Mouse (Mus musculus): ENCODE results near the gene Sash3. TPM values are rescaled to one million over a fixed set of nuclear protein-coding genes. Genes with fewer than 3 reads are reported as not detected.
A peak's percentile ranks its signal among the peaks of the same experiment; 100 is the strongest.

Sash3 gene
- polyA plus RNA-seq, 1 experiment from 2014 or later = 0.67 TPM

GRCm38 (mm10) chrX:48109316-48109655, 37.0 kb upstream of the Sash3 start:
- WGBS = 88% methylated on average over 3 of the region's 3 CpGs
- Histone ChIP-seq H3K4me1 (replicated peaks; ENCODE audit: control insufficient read depth, insufficient read depth, low read length) (no peaks in the 10 kb centered on the region), H3K4me2 (ENCODE audit: low read depth, low read length, severe bottlenecking) (no peak overlapping the region), H3K36me3 (ENCODE audit: control insufficient read depth, insufficient read depth, low read length) (no peaks in the 10 kb centered on the region), H3K27ac (ENCODE audit: low read depth, low read length) (no peak overlapping the region), H3K9ac (ENCODE audit: low read length) (no peak overlapping the region), H3K9me3 (ENCODE audit: control insufficient read depth, low read length) (no peaks in the 10 kb centered on the region), H3K4me3 (ENCODE audit: low read depth, low read length) (no peak overlapping the region), H3K27me3 (ENCODE audit: control insufficient read depth, insufficient read depth, low read length) (no peaks in the 10 kb centered on the region)
- DNase-seq (ENCODE audit: low spot score) (no peak), ATAC-seq (replicated peaks; ENCODE audit: low FRiP score) (no peak)

- no peak overlapping the region for H3K9ac ChIP-seq (ENCODE audit: low read length)
- no peaks in the 10 kb centered on the region for H3K27me3 ChIP-seq (ENCODE audit: control insufficient read depth, insufficient read depth, low read length)
- no peak overlapping the region for H3K27ac ChIP-seq (ENCODE audit: low read depth, low read length)
- H3K4me1 ChIP-seq (replicated peaks; ENCODE audit: control insufficient read depth, insufficient read depth, low read length) = no peaks in the 10 kb centered on the region
- no peak overlapping the region for H3K4me3 ChIP-seq (ENCODE audit: low read depth, low read length)
- DNase-seq (ENCODE audit: low spot score) = no peak
- H3K36me3 ChIP-seq (ENCODE audit: control insufficient read depth, insufficient read depth, low read length) = no peaks in the 10 kb centered on the region
- no peaks in the 10 kb centered on the region for H3K9me3 ChIP-seq (ENCODE audit: control insufficient read depth, low read length)
- no peak for ATAC-seq (replicated peaks; ENCODE audit: low FRiP score)
- H3K4me2 ChIP-seq (ENCODE audit: low read depth, low read length, severe bottlenecking) = no peak overlapping the region
These were observed 26.9 kb upstream of the Sash3 start for GRCm38 (mm10) chrX:48119294-48119693.

GRCm38 (mm10) chrX:48124132-48125071, 21.8 kb upstream of the Sash3 start:
- no peaks in the 10 kb centered on the region for H3K27me3 ChIP-seq (ENCODE audit: control insufficient read depth, insufficient read depth, low read length)
- H3K36me3 ChIP-seq (ENCODE audit: control insufficient read depth, insufficient read depth, low read length) = no peaks in the 10 kb centered on the region
- ATAC-seq (replicated peaks; ENCODE audit: low FRiP score) = peak; percentile 61; the same call in 1 of the 2 replicates
- peak; percentile 82 for DNase-seq (ENCODE audit: low spot score)
- H3K9me3 ChIP-seq (ENCODE audit: control insufficient read depth, low read length) = no peaks in the 10 kb centered on the region
- no peaks in the 10 kb centered on the region for H3K4me1 ChIP-seq (replicated peaks; ENCODE audit: control insufficient read depth, insufficient read depth, low read length)
- no peak overlapping the region for H3K9ac ChIP-seq (ENCODE audit: low read length)
- H3K4me3 ChIP-seq (ENCODE audit: low read depth, low read length) = no peak overlapping the region
- no peak overlapping the region for H3K27ac ChIP-seq (ENCODE audit: low read depth, low read length)
- peak overlapping the region; percentile 9; the same call in 1 of the 2 replicates for H3K4me2 ChIP-seq (ENCODE audit: low read depth, low read length, severe bottlenecking)
- 26% methylated on average over 17 of the region's 17 CpGs for WGBS

GRCm38 (mm10) chrX:48126903-48127476, 19.2 kb upstream of the Sash3 start:
- ATAC-seq (replicated peaks; ENCODE audit: low FRiP score) (no peak), DNase-seq (ENCODE audit: low spot score) (no peak)
- Histone ChIP-seq H3K9me3 (ENCODE audit: control insufficient read depth, low read length) (no peaks in the 10 kb centered on the region), H3K27me3 (ENCODE audit: control insufficient read depth, insufficient read depth, low read length) (no peaks in the 10 kb centered on the region), H3K4me2 (ENCODE audit: low read depth, low read length, severe bottlenecking) (no peak overlapping the region), H3K4me1 (replicated peaks; ENCODE audit: control insufficient read depth, insufficient read depth, low read length) (no peaks in the 10 kb centered on the region), H3K27ac (ENCODE audit: low read depth, low read length) (no peak overlapping the region), H3K9ac (ENCODE audit: low read length) (no peak overlapping the region), H3K4me3 (ENCODE audit: low read depth, low read length) (no peak overlapping the region), H3K36me3 (ENCODE audit: control insufficient read depth, insufficient read depth, low read length) (no peaks in the 10 kb centered on the region)
- 58% methylated on average over 6 of the region's 6 CpGs for WGBS

- no peaks in the 10 kb centered on the region for H3K27me3 ChIP-seq (ENCODE audit: control insufficient read depth, insufficient read depth, low read length)
- no peak overlapping the region for H3K4me3 ChIP-seq (ENCODE audit: low read depth, low read length)
- H3K9ac ChIP-seq (ENCODE audit: low read length) = no peak overlapping the region
- DNase-seq (ENCODE audit: low spot score) = no peak
- H3K36me3 ChIP-seq (ENCODE audit: control insufficient read depth, insufficient read depth, low read length) = no peaks in the 10 kb centered on the region
- H3K4me1 ChIP-seq (replicated peaks; ENCODE audit: control insufficient read depth, insufficient read depth, low read length) = no peaks in the 10 kb centered on the region
- no peak overlapping the region for H3K27ac ChIP-seq (ENCODE audit: low read depth, low read length)
- no peak overlapping the region for H3K4me2 ChIP-seq (ENCODE audit: low read depth, low read length, severe bottlenecking)
- WGBS = 87% methylated on average over 6 of the region's 6 CpGs
- no peaks in the 10 kb centered on the region for H3K9me3 ChIP-seq (ENCODE audit: control insufficient read depth, low read length)
- ATAC-seq (replicated peaks; ENCODE audit: low FRiP score) = no peak
These were observed 18.6 kb upstream of the Sash3 start for GRCm38 (mm10) chrX:48127502-48128218.

GRCm38 (mm10) chrX:48129167-48129566, 17.1 kb upstream of the Sash3 start:
- WGBS = 71% methylated on average over 1 of the region's 1 CpGs
- no peaks in the 10 kb centered on the region for H3K27me3 ChIP-seq (ENCODE audit: control insufficient read depth, insufficient read depth, low read length)
- no peaks in the 10 kb centered on the region for H3K4me1 ChIP-seq (replicated peaks; ENCODE audit: control insufficient read depth, insufficient read depth, low read length)
- H3K9me3 ChIP-seq (ENCODE audit: control insufficient read depth, low read length) = no peaks in the 10 kb centered on the region
- ATAC-seq (replicated peaks; ENCODE audit: low FRiP score) = no peak
- H3K36me3 ChIP-seq (ENCODE audit: control insufficient read depth, insufficient read depth, low read length) = no peaks in the 10 kb centered on the region
- H3K9ac ChIP-seq (ENCODE audit: low read length) = no peak overlapping the region
- H3K4me3 ChIP-seq (ENCODE audit: low read depth, low read length) = no peak overlapping the region
- no peak for DNase-seq (ENCODE audit: low spot score)
- H3K27ac ChIP-seq (ENCODE audit: low read depth, low read length) = no peak overlapping the region
- H3K4me2 ChIP-seq (ENCODE audit: low read depth, low read length, severe bottlenecking) = no peak overlapping the region

GRCm38 (mm10) chrX:48136935-48137334, 9.3 kb upstream of the Sash3 start:
- Histone ChIP-seq H3K36me3 (ENCODE audit: control insufficient read depth, insufficient read depth, low read length) (no peaks in the 10 kb centered on the region), H3K4me2 (ENCODE audit: low read depth, low read length, severe bottlenecking) (no peak overlapping the region), H3K9me3 (ENCODE audit: control insufficient read depth, low read length) (no peaks in the 10 kb centered on the region), H3K4me3 (ENCODE audit: low read depth, low read length) (no peak overlapping the region), H3K9ac (ENCODE audit: low read length) (no peak overlapping the region), H3K4me1 (replicated peaks; ENCODE audit: control insufficient read depth, insufficient read depth, low read length) (no peaks in the 10 kb centered on the region; the same call in 1 of the 2 replicates), H3K27me3 (ENCODE audit: control insufficient read depth, insufficient read depth, low read length) (no peaks in the 10 kb centered on the region), H3K27ac (ENCODE audit: low read depth, low read length) (no peak overlapping the region)
- WGBS = 87% methylated on average over 4 of the region's 4 CpGs
- no peak for DNase-seq (ENCODE audit: low spot score)
- no peak for ATAC-seq (replicated peaks; ENCODE audit: low FRiP score)

GRCm38 (mm10) chrX:48138011-48138410, 8.2 kb upstream of the Sash3 start:
- Histone ChIP-seq H3K9ac (ENCODE audit: low read length) (no peak overlapping the region), H3K4me2 (ENCODE audit: low read depth, low read length, severe bottlenecking) (no peak overlapping the region), H3K27me3 (ENCODE audit: control insufficient read depth, insufficient read depth, low read length) (no peaks in the 10 kb centered on the region), H3K9me3 (ENCODE audit: control insufficient read depth, low read length) (no peaks in the 10 kb centered on the region), H3K4me1 (replicated peaks; ENCODE audit: control insufficient read depth, insufficient read depth, low read length) (no peaks in the 10 kb centered on the region; the same call in 1 of the 2 replicates), H3K27ac (ENCODE audit: low read depth, low read length) (no peak overlapping the region), H3K36me3 (ENCODE audit: control insufficient read depth, insufficient read depth, low read length) (no peaks in the 10 kb centered on the region), H3K4me3 (ENCODE audit: low read depth, low read length) (no peak overlapping the region)
- WGBS = 64% methylated on average over 6 of the region's 6 CpGs
- no peak for ATAC-seq (replicated peaks; ENCODE audit: low FRiP score)
- DNase-seq (ENCODE audit: low spot score) = no peak

Data from forebrain, embryonic 11.5 days (tissue).